Mouse (Mus musculus): ENCODE results near the gene Vav2.

GRCm38 (mm10) chr2:27425161-27425611 is 1.6 kb downstream of the Vav2 start:
- TF ChIP-seq POLR2A (IDR thresholded peaks at IDR 0.05; ENCODE audit: low read depth, low read length) (no peak), CTCF (conservative IDR thresholded peaks at IDR 0.05; ENCODE audit: insufficient read depth, insufficient read length, low read depth, low read length) (no peak)
